Mouse (Mus musculus) T-helper 1 cell (primary cell): Measurements from ENCODE around the gene Ppp2r5e.

Source experiments
- in situ Hi-C: fragments of 300-600 bp; cut with MboI, MseI; formaldehyde crosslinking; loops from one replicate; pipeline ENCODE4 v1.15.1; 2025; ENCODE audit warnings: high pct_unique_total_duplicates

Gene Ppp2r5e

GRCm38 (mm10) chr12:75537673-75538423 lies 58.2 kb downstream of the Ppp2r5e start:
- in situ Hi-C loops, result no loop called here

- in situ Hi-C loops, result no loop called here
Measured at GRCm38 (mm10) chr12:75537019-75537672, 58.9 kb downstream of the Ppp2r5e start.

GRCm38 (mm10) chr12:75536566-75536965 lies 59.5 kb downstream of the Ppp2r5e start:
- in situ Hi-C loops, result no loop called here

- in situ Hi-C loops, result no loop called here
Measured at GRCm38 (mm10) chr12:75533145-75533544, 62.9 kb downstream of the Ppp2r5e start.

GRCm38 (mm10) chr12:75531895-75532294 lies 64.2 kb downstream of the Ppp2r5e start:
- in situ Hi-C loops, result no loop called here

GRCm38 (mm10) chr12:75528857-75529808 lies 66.9 kb downstream of the Ppp2r5e start:
- in situ Hi-C loops, result no loop called here

GRCm38 (mm10) chr12:75528300-75528699 lies 67.7 kb downstream of the Ppp2r5e start:
- in situ Hi-C loops, result no loop called here

- in situ Hi-C loops, result no loop called here
Measured at GRCm38 (mm10) chr12:75524199-75524598, 71.8 kb downstream of the Ppp2r5e start.

GRCm38 (mm10) chr12:75522931-75523330 lies 73.1 kb downstream of the Ppp2r5e start:
- in situ Hi-C loops, result no loop called here

- in situ Hi-C loops, result no loop called here
Measured at GRCm38 (mm10) chr12:75522360-75522759, 73.7 kb downstream of the Ppp2r5e start.

- in situ Hi-C loops, result no loop called here
Measured at GRCm38 (mm10) chr12:75520395-75520794, 75.7 kb downstream of the Ppp2r5e start.

- in situ Hi-C loops, result no loop called here
Measured at GRCm38 (mm10) chr12:75519181-75519940, 76.7 kb downstream of the Ppp2r5e start.

- in situ Hi-C loops, result no loop called here
Measured at GRCm38 (mm10) chr12:75515301-75515906, 80.6 kb downstream of the Ppp2r5e start.

- in situ Hi-C loops, result no loop called here
Measured at GRCm38 (mm10) chr12:75511520-75511919, 84.5 kb downstream of the Ppp2r5e start.

- in situ Hi-C loops, result no loop called here
Measured at GRCm38 (mm10) chr12:75504991-75505650, 90.9 kb downstream of the Ppp2r5e start.

GRCm38 (mm10) chr12:75502664-75503063 lies 93.4 kb downstream of the Ppp2r5e start:
- in situ Hi-C loops, result no loop called here

- in situ Hi-C loops, result no loop called here
Measured at GRCm38 (mm10) chr12:75497698-75498097, 98.3 kb downstream of the Ppp2r5e start.

- in situ Hi-C loops, result no loop called here
Measured at GRCm38 (mm10) chr12:75495636-75496035, 100.4 kb downstream of the Ppp2r5e start.

- in situ Hi-C loops, result no loop called here
Measured at GRCm38 (mm10) chr12:75494643-75495042, 101.4 kb downstream of the Ppp2r5e start.
